Mouse (Mus musculus): ENCODE measurements around the gene Igf2bp2.

DNA sequence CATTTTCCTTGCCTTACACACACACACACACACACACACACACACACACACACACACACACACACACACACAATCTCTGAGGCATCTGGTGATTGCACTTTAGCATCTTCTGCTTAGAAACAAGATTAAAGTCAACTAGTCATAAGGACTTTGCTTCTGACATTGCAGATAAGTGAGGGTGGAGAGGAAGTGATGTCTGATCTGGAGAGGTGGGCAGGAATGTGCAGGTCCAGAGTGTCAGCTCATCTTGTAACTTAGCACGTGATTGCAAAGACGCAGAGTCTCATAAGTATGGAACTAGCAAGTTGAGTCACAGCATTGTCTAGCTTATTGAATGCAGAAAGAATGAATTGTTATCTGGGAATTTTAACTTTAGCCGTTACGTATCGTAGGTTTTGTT, 135.6 kb downstream of the Igf2bp2 start:
- no peak for TF ChIP-seq CTCF (IDR thresholded peaks at IDR 0.05; ENCODE audit: low read depth, low read length)
- no peak for TF ChIP-seq POLR2A (IDR thresholded peaks at IDR 0.05; ENCODE audit: borderline replicate concordance, low read depth, low read length)

All from bone marrow macrophage, adult 2 months (primary cell).